Mouse (Mus musculus): ENCODE data around the gene Nanos2. TPM values are rescaled to one million over a fixed set of nuclear protein-coding genes. Genes with fewer than 3 reads are reported as not detected.

Nanos2 gene
- total RNA-seq (2021) = not detected
- long read RNA-seq, experiment 1 = 0 reads
- long read RNA-seq, experiment 2 = 0 reads

DNA sequence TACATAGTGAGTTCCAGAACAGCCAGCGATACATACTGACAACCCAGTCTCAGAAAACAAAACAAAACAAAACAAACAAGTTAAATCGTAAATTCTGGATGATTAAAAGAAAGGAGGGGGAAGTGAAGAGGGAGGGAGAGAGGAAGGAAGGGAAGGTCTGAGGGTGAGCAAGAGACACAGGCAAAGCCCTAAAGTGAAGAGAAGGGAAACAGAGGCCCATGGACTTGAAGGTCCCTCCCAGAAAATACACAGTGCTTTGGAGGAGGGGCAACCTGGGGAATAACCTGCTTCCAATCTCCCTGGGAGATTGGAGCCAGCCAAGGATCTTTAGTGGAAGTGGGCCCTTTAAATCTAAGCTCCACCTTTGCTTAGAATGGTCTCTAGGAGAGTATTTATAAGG is at the start of gene Nanos2:
Gene Nanos2, plus strand, starts transcription at position 301 of the 400 bp plus-strand sequence.
- DNase-seq = no peak

DNA sequence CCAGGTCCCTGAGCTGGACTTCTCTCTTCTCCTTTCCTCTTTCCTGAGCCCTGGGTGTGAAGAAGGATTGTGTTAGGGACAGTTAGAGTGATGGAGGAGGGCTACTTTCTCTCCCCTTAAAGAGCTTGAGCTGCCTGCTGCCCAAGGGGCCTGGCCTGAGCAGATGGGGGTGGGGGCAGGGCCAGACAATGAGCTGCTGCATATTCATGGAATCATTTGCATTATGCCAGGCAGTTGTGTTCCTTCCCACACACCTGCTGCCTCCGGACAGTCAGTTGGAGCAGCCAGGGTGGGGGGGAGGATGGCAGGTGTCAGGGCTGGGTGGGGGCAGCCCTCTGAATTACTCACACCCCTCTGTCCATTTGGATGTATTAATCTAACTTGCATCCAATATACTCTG is 44.8 kb upstream of the Nanos2 start:
- no peak for DNase-seq

DNA sequence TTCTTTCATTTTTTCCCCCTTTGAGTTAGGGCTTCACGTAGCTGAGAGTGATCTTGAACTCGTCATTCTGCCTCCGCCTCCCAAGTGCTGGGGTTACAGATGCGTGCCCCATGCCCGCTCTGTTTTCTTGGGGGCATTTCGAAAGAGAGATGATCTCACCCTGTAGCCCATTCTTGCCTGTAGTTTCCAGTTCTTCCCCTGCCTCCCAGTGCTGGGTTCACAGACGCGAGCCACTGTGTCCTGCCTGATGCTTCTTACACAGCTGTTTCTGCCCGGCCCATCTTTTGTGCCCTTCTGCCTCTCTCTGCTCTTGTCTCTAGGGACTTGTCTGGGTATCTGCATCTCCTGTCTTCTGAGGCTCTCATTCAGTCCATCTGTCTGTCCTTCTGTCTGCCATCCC is 44.4 kb upstream of the Nanos2 start:
- DNase-seq = no peak

DNA sequence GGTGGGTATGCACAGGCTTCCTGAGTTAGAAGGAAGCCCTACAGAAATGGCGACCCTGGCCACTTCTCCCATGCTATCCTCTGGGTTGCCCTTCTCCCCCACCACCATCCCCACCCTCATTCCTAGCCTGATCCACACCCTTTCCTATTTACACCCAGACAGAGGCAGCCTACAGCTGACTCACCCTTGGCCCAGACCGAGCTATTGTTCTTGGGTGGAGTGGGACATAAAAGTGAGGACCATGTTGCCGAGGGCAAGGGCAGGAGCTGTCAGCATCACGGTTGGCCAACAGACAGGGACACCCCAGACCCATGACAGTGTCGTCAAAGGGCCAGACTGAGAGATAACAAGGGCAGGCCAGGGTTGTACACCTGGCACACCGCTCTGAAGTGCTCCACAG is 39.0 kb upstream of the Nanos2 start:
- DNase-seq = no peak

DNA sequence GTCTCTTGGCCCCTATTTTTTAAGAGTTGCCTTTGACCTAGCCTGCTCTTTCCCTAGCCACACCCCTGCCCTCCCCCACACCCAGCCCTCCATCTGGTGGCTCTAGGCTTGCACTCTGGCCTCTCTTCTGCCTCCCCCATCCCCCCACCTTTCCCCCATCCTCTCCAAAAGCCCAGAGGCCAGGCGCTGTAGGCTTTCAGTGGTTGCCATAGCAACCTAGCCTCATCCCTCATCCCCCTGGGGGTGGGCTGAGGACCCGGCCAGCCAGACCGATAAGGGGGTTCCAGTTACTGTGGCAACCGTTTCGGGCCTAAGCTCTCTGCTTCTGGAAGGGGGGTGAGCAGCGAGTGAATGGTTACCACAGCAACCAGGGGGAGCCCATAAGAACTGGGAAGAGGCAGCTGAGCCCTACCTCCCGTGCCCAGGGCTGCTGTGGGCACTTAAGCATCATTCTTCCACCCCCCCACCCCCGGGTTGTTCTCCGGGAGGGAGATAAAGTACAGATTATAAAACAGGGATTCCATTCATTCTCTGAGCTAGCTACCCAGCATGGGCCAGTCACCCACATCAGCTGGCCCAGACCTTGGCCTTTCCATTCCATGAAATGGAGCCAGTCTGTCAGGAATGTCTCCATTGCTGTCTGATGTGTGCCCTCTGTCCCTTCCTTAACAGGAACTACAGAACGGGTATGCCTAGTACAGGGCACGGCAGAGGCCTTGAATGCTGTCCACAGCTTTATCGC is 37.2 kb upstream of the Nanos2 start:
- no peak for DNase-seq

DNA sequence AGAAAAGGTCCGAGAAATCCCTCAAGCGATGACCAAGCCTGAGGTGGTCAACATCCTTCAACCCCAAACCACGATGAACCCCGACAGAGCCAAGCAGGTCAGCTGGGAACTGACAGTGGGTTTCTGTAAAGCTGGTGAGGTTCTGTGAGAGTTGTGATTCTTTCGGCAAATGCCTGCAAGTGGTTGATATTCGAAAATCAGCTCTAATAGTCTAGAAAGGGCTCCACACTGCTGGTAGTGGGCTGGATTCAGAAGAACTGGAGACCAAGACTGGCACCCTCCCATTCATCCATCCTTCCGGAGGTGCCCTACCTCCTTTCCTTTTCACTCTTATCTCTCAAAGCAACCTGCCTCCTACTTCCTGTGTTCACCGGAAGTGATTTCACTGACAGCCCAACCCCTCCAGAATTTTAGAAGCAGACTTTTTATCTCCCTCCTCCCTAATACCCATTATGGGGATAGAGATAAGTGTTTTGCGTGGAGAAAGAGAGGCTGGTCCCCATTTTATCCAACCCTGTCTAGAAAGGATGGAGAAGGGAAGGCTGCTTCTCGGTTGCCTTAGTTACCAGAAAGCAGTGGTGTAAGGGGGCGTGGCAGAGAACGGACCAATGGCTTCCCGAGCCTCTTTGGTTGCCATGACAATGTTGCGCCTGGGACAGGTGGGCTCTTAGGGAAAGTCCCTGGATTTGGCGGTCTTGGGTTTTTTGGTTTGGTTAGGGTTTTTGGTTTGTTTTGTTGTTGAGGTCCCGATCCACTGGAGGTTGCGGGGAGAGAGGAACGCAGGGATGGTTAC is 36.5 kb upstream of the Nanos2 start:
- DNase-seq = no peak

DNA sequence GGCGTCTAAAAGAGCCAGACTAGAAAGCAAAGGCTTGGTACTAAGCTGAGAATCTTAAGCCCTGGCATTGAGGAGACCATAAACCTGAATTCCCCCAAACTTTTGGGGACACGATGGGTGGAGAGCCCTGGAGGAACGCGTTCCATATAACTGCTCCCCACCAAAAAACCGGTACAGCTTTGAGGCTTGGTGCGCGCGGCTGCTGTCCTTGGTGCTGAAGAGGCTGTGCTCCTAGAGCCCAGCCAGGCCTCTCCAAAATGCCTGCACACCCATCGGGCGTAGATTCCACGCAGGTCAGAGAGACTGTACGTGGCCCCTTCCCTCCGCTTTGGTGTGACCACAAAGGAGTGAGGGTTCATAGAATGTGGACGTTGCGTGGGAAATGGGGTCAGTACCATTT is 35.8 kb upstream of the Nanos2 start:
- DNase-seq = peak; percentile 62

DNA sequence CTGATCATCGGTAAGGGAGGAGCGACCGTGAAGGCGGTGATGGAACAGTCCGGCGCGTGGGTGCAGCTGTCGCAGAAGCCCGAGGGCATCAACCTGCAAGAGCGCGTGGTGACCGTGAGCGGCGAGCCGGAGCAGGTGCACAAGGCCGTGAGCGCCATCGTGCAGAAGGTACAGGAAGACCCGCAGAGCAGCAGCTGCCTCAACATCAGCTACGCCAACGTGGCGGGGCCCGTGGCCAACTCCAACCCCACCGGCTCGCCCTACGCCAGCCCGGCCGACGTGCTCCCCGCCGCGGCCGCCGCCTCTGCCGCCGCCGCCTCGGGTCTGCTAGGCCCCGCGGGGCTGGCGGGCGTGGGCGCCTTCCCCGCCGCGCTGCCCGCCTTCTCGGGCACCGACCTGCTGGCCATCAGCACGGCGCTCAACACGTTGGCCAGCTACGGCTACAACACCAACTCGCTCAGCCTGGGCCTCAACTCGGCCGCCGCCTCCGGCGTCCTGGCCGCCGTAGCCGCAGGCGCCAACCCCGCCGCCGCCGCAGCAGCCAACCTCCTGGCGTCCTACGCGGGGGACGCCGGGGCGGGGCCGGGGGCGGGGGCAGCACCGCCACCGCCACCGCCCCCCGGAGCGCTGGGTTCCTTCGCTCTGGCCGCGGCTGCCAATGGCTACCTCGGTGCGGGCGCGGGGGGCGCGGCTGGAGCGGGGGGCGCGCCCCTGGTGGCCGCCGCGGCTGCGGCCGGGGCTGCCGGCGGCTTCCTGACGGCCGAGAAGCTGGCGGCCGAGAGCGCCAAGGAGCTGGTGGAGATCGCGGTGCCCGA is 29.4 kb upstream of the Nanos2 start:
- peak; percentile 60 for DNase-seq

DNA sequence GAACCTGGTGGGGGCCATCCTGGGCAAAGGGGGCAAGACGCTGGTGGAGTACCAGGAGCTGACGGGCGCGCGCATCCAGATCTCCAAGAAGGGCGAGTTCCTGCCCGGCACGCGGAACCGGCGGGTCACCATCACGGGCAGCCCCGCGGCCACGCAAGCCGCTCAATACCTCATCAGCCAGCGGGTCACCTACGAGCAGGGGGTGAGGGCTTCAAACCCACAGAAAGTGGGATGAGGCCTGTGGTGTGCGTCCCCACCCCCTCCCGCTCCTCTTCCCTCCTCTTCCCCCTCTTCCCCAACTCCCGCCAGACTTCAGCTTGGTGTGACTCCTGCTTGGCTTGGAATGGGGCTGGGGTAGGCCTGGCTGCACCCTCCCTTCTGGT is 28.8 kb upstream of the Nanos2 start:
- no peak for DNase-seq

DNA sequence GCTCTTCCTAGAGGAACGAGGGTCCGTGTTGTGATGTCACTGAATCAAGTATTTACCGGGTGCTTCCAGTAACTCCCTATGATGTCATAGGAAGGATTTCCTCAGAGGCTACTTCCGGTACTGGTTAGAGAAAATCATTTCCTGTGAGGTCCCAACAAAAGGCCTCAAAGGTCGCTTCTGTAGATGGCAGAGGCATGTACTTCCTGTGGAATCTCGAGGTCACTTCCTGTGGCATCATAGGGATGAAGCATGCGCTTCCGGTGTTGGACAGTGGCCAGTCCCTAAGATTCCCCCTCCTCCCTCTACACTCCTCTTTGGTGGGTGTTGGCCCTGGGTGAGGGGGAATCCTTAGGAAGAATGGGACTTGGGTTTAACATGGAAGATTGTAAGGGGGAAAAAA is 27.8 kb upstream of the Nanos2 start:
- no peak for DNase-seq

DNA sequence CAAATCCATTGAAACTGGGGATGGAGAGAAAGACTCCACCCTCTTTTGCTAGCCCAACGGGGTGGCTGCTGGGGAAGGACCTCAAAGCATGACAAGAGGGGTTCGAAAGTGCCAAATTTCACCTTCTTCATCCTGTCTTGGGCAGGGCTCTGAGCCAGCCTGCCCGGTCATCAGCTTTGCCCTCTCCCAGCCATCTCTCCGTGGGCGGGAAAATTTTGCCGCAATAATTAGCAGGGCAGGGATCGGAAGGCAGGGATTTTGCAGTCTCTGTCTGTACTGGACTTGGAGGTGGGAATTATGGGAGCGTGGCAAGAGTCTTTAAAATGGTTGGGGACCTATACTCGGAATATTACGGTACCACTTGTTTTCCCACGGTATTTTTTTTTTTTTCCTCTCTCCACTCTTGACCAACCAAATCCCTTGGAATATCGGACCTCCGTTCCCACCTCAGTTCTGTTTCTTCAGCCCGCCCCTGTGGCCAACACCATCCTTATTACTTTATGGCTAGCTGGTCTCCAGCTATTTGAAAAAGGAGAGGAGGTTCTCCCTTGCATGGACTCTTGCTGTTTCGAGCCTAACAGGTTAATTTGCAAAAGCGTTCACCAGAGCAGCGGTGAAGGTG is 24.9 kb upstream of the Nanos2 start:
- no peak for DNase-seq

DNA sequence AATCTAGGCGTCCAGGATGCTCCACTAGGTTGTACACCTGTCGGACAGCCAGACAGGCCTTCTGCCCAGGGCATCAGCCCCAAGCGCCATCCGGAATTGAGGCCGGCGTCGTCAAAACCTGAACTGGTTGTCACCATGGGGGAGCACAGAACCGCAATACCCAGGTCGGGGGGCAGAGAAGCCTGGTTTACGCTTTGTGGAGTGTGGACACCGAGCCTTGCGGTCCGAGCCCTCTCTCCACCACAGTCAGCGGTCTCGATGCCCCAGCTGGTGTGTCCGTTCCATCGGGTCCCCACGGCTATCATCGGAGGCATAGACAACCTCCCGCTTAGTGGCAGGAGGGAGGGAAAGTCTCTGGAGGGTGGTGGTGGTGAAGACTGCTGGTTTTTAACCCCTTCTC is 24.4 kb upstream of the Nanos2 start:
- no peak for DNase-seq

DNA sequence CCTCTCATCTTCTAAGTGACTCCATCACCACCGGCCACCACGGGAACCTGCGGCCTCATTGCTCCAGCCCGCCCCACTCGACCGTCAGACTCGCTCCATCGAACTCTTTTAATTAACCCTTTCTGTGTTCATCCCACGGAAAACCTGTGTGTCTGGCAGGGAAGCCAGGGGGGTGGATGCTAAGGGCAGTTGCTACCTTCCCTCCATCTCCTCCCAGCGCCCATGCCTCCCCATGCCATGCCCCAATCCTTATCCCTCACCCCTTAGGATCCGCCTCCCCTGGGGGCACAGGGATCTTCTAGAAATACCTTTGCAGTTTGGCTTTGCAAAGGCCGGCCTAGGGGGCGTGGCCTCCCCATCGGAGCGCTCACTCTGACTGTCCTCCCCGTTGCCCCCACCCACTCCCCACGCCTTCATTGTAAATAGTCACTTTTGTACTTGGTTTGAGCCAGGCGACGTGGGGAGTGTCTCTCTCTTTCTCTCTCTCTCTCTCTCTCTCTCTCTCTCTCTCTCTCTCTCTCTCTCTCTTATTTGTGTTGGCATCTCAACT is 23.8 kb upstream of the Nanos2 start:
- DNase-seq = no peak

DNA sequence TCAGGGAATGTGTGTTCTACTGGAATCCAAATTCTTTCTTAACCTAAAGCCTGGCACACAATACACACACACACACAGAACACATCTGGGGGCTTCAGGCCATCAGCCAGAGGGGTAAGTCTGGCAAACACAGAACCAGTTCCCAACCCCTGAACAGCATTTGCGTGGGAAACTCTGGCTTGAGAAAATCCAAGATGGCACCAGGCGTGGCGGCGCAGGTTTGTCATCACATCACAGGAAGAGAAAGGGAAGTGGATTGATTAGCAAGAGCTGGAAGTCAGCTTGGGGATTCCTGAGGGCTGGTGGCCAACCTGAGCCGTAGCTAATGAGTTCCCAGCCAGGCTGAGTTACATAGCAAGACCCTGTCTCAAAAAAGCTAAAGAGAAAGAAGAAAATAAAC is 21.9 kb upstream of the Nanos2 start:
- no peak for DNase-seq

DNA sequence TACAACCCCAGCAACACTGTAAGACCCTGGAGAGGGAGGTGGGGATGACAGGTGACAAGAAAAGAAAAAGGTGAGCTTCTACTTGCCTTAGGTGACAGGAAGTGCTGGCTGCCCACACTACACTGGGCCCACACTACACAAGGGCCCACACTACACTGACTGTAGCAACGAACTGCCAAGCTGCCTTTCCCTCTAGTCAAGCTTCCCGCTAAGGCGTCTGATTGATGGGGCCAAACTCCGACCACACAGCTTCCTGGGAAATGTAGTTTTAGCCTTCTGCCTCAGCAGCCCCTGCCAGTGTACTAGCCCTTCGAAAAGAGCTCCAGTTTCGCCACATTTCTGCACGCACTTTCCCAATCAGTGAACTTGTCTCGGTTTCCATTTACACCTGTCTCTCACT is 19.6 kb upstream of the Nanos2 start:
- DNase-seq = no peak

DNA sequence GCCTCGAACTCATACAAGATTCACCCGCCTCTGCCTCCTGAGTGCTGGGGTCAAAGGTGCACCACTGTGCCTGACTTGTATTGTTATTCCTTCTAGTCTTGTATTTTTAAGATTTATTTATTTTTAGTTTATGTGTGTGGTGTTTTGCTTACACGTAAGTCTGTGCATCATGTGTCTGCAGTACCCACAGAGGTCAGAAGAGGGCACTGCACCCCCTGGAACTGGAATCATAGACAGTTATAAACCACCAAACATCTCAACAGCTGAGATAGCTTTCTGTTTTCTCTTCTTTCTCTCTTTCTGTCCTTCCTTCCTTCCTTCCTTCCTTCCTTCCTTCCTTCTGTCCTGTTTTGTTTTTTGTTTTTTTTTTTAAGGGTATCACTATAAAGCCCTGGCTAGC is 16.2 kb upstream of the Nanos2 start:
- no peak for DNase-seq

DNA sequence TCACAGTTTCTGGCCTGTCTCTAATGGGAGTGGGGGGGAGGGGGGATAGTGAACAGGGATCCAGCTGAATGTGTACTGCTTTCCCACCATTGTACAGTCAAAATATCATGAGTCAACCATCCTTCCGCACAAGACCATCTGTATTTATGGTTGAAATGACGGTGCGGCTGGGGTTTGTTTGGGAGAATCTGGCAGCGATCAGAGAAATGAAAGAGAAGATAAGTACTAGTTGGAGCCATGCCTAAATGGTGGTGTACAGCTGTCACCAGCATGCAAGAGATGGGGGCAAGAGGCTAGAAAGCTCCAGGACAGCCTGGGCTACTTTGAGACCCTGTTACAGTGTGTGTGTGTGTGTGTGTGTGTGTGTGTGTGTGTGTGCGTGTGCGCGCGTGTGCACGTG is 8.8 kb upstream of the Nanos2 start:
- DNase-seq = no peak

DNA sequence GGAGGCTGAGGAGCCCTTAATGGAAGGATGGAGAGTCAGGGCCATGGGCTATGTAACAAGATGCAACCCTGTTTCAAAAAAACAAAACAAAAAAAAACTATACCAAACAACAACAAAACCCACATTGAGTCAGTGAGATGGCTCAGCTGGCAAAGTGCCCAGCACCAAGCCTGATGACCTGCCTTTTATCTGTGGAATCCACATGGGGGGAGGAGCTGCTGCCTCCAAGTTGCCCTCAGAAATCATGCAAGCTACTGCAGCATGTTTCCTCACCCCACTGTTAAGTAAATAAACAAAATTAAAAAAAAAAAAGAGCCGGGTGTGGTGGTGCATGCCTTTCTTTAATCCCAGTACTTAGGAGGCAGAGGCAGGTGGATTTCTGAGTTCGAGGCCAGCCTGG is 697 bp upstream of the Nanos2 start:
- no peak for DNase-seq

DNA sequence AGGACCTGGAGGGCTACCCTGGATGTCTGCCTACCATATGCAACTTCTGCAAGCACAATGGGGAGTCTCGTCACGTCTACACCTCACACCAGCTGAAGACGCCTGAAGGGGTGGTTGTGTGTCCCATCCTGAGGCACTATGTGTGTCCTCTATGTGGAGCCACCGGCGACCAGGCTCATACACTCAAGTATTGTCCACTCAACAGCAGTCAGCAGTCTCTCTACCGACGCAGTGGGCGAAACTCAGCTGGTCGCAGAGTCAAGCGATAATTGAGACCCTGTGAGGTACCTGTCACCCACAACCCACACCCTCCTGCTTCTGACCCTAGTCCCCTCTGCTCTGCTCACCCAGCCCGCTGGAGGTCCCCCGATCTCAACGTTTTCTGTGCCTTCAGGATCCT is 547 bp downstream of the Nanos2 start:
- DNase-seq = no peak

DNA sequence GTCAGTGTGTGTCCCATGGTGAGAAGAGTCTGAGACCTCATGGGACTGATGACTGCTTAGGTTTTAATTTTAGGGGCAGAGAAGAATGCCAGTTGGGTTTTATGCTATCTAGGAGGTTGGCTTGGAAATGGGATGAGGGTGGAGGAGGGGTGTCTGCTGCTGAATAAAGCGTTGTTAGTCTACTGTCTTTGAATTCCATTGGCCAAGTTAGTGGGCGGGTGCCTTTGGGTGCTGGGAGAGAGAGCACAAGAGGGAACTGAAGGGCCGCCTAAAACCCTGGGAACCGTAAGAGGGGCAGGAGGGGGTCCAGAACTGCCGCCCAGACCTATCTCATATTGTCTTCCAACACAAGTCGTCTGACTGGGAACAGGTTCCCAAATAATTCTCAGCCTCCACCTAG is 1.6 kb downstream of the Nanos2 start:
- no peak for DNase-seq

DNA sequence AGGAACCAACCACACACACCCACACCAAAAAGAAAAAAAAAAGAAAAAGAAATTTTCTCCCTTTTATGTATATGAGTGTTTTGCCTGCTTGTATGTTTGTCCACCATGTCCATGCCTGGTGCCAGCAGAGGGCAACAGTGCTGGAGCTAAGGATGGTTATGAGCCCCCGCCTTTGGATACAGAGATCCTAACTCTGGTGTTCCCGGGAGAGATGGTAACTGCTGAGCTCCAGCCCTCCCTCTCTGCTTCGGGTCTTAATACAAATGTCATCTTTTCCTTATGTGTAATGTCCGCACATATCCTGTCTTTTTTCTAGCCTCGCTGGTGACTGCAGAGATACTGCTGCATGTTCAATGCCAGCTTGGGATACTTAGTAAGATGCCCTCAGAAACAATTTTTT is 2.8 kb downstream of the Nanos2 start:
- DNase-seq = no peak

DNA sequence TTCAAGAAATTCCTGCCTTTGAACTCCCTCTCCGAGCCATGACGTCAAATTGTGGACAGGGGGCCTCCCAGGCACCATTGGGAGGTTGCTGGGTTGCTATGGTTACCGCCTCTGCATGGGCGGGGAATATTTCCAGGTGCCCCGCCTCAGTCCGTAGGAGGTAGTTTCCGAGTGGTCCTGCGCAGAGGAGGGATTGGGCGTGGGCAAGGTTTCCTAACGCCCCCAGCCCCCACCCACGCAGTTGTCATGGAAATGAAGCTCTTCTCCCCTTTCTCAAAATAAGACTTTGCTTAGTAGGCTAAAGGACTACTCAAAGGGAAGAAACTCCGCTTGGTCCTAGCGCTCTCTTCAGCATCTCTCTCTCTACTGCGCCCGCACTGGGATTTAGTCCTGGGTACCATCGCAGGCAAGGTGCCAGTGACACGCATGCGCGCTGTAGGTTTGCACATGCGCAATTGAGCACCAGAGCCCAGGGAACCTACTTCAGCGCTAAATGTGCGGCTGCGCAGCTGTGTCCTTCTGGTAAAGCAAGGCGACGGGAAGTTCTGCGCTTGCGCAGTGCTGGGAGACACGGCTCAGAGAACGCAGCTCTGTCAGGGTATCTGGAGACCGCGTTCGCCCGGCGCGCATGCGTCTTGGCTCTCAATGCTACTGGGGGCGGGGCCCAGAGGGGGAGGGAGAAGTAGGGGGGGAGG is 3.5 kb downstream of the Nanos2 start, which contains the start of gene Mypop:
Gene Mypop, plus strand, starts transcription at position 645 of the 695 bp plus-strand sequence.
- peak; percentile 98 for DNase-seq
